Mouse (Mus musculus): ENCODE data around the gene Tk2.

- TF ChIP-seq CTCF (IDR thresholded peaks at IDR 0.05; ENCODE audit: low read depth, low read length) (no peak), TAL1 (conservative IDR thresholded peaks at IDR 0.05; ENCODE audit: low read depth, low read length) (no peak), GATA1 (IDR thresholded peaks at IDR 0.05; ENCODE audit: borderline replicate concordance, low read length) (no peak), POLR2AphosphoS5 (IDR thresholded peaks at IDR 0.05; ENCODE audit: insufficient replicate concordance, low read depth, low read length) (no peak)
Observed at GRCm38 (mm10) chr8:104217601-104218000, 30.8 kb downstream of the Tk2 start.
